Mouse (Mus musculus): ENCODE results near the gene Elmsan1.

Gene Elmsan1

GRCm38 (mm10) chr12:84099605-84100004, 119.1 kb downstream of the Elmsan1 start:
- DNase-seq (ENCODE audit: low spot score), result no peak

All from layer of hippocampus, adult 11-12 months (tissue).